Mouse (Mus musculus) activated CD4-positive, CD25-positive, alpha-beta regulatory T cell, adult 4 months (primary cell): ENCODE measurements around the gene Edf1. TPM values are rescaled to one million over a fixed set of nuclear protein-coding genes. Genes with fewer than 3 reads are reported as not detected.
"Not testable (repeated sequence)": the region's sequence is repeated elsewhere in the genome, so short reads cannot be mapped to it uniquely, and the experiment has no call there.

Experiments used
- ATAC-seq: one replicate; pipeline ENCODE4 v1.8.0; 2017
- polyA plus RNA-seq, 2 experiments: library from polyadenylated mRNA; unstranded; fragments of 100-300 nt; shearing (Covaris generic); gene quantifications; one replicate each; pipeline ENCODE4 v1.2.1; 2017

Edf1 gene
- polyA plus RNA-seq: 100 to 1,000 TPM; 290 to 402 TPM

GRCm38 (mm10) chr2:25557221-25557963 is at the start of gene Edf1:
Edf1 (plus strand) TSS chr2:25557847.
- ATAC-seq: peak; percentile 95

GRCm38 (mm10) chr2:25509912-25510311 is 47.7 kb upstream of the Edf1 start:
- ATAC-seq: no peak

GRCm38 (mm10) chr2:25526510-25527302 is 30.9 kb upstream of the Edf1 start:
- ATAC-seq: no peak

GRCm38 (mm10) chr2:25533707-25534106 is 23.9 kb upstream of the Edf1 start:
- peak; percentile 25 for ATAC-seq

GRCm38 (mm10) chr2:25534178-25534865 is 23.3 kb upstream of the Edf1 start:
- ATAC-seq: peak; percentile 90

GRCm38 (mm10) chr2:25534866-25535182 is 22.8 kb upstream of the Edf1 start:
- no peak for ATAC-seq

GRCm38 (mm10) chr2:25536531-25536930 is 21.1 kb upstream of the Edf1 start:
- no peak for ATAC-seq

- ATAC-seq: no peak
These were observed 17.1 kb upstream of the Edf1 start for GRCm38 (mm10) chr2:25540541-25540948.

GRCm38 (mm10) chr2:25541644-25542367 is 15.8 kb upstream of the Edf1 start:
- no peak for ATAC-seq

- ATAC-seq: peak; percentile 5
These were observed 11.4 kb upstream of the Edf1 start for GRCm38 (mm10) chr2:25545996-25546810.

- ATAC-seq: peak; percentile 84
These were observed 10.7 kb upstream of the Edf1 start, which contains the start of gene Traf2 for GRCm38 (mm10) chr2:25546811-25547491. Traf2 (minus strand) TSS chr2:25546940.

GRCm38 (mm10) chr2:25549021-25549991 is 8.3 kb upstream of the Edf1 start:
- ATAC-seq: peak; percentile 71

- ATAC-seq: no peak
These were observed 6.5 kb upstream of the Edf1 start for GRCm38 (mm10) chr2:25551186-25551585.

- not testable (repeated sequence) for ATAC-seq
These were observed 4.4 kb upstream of the Edf1 start for GRCm38 (mm10) chr2:25553171-25553786.

- ATAC-seq: not testable (repeated sequence)
These were observed 2.2 kb upstream of the Edf1 start for GRCm38 (mm10) chr2:25555479-25555878.

- no peak for ATAC-seq
These were observed 1.4 kb upstream of the Edf1 start for GRCm38 (mm10) chr2:25556296-25556695.

- peak; percentile 55 for ATAC-seq
These were observed 315 bp downstream of the Edf1 start for GRCm38 (mm10) chr2:25557964-25558360.

GRCm38 (mm10) chr2:25558774-25559173 is 1.1 kb downstream of the Edf1 start:
- no peak for ATAC-seq

- ATAC-seq: no peak
These were observed 2.9 kb downstream of the Edf1 start for GRCm38 (mm10) chr2:25560551-25560950.
